Mouse (Mus musculus): Measurements from ENCODE around the gene Rabgap1l.

GRCm38 (mm10) chr1:160181216-160181615 lies 611.8 kb downstream of the Rabgap1l start:
- TF ChIP-seq POLR2A (IDR thresholded peaks at IDR 0.05; ENCODE audit: low read depth, low read length) = no peak
- no peak for TF ChIP-seq CTCF (conservative IDR thresholded peaks at IDR 0.05; ENCODE audit: insufficient read depth, insufficient read length, low read depth, low read length)
